Mouse (Mus musculus): Measurements from ENCODE around the gene B3gnt6. TPM values are rescaled to one million over a fixed set of nuclear protein-coding genes. Genes with fewer than 3 reads are reported as not detected.
A peak's percentile ranks its signal among the peaks of the same experiment; 100 is the strongest.

B3gnt6 gene
- polyA plus RNA-seq, 1 experiment: 5.1 TPM

GRCm38 (mm10) chr7:98158481-98158880 lies 40.8 kb downstream of the B3gnt6 start:
- 19% methylated on average over 8 of the region's 8 CpGs for WGBS
- TF ChIP-seq POLR2A (IDR thresholded peaks at IDR 0.05; ENCODE audit: low read depth, low read length) (no peak), CTCF (IDR thresholded peaks at IDR 0.05; ENCODE audit: extremely low read depth, insufficient read length, insufficient replicate concordance, low read depth, low read length) (no peak)
- H3K27me3 ChIP-seq (ENCODE audit: control insufficient read depth, insufficient read depth, low read length): no peaks in the 10 kb centered on the region
- peak overlapping the region; percentile 53 for H3K27ac ChIP-seq (ENCODE audit: insufficient read depth, low read depth, low read length)
- H3K4me1 ChIP-seq (ENCODE audit: control insufficient read depth, insufficient read depth, insufficient read length, low read length): peaks cover 47% of the 10 kb centered on the region
- H3K36me3 ChIP-seq (ENCODE audit: control insufficient read depth, insufficient read depth, low read length): no peaks in the 10 kb centered on the region
- H3K4me3 ChIP-seq (ENCODE audit: low read depth, low read length): peak overlapping the region; percentile 32; the same call in 1 of the 2 replicates

- Histone ChIP-seq H3K27me3 (ENCODE audit: control insufficient read depth, insufficient read depth, low read length) (no peaks in the 10 kb centered on the region), H3K4me3 (ENCODE audit: low read depth, low read length) (no peak overlapping the region), H3K36me3 (ENCODE audit: control insufficient read depth, insufficient read depth, low read length) (no peaks in the 10 kb centered on the region), H3K4me1 (ENCODE audit: control insufficient read depth, insufficient read depth, insufficient read length, low read length) (peaks cover 41% of the 10 kb centered on the region), H3K27ac (ENCODE audit: insufficient read depth, low read depth, low read length) (peak overlapping the region; percentile 53)
- TF ChIP-seq POLR2A (IDR thresholded peaks at IDR 0.05; ENCODE audit: low read depth, low read length) (no peak), CTCF (IDR thresholded peaks at IDR 0.05; ENCODE audit: extremely low read depth, insufficient read length, insufficient replicate concordance, low read depth, low read length) (no peak)
- 19% methylated on average over 5 of the region's 5 CpGs for WGBS
These were observed 41.5 kb downstream of the B3gnt6 start for GRCm38 (mm10) chr7:98157636-98158332.

- no peaks in the 10 kb centered on the region for H3K27me3 ChIP-seq (ENCODE audit: control insufficient read depth, insufficient read depth, low read length)
- H3K27ac ChIP-seq (ENCODE audit: insufficient read depth, low read depth, low read length): no peak overlapping the region
- WGBS: 68% methylated on average over 3 of the region's 3 CpGs
- no peaks in the 10 kb centered on the region for H3K36me3 ChIP-seq (ENCODE audit: control insufficient read depth, insufficient read depth, low read length)
- TF ChIP-seq POLR2A (IDR thresholded peaks at IDR 0.05; ENCODE audit: low read depth, low read length): no peak
- TF ChIP-seq CTCF (IDR thresholded peaks at IDR 0.05; ENCODE audit: extremely low read depth, insufficient read length, insufficient replicate concordance, low read depth, low read length): no peak
- peaks cover 29% of the 10 kb centered on the region for H3K4me1 ChIP-seq (ENCODE audit: control insufficient read depth, insufficient read depth, insufficient read length, low read length)
- H3K4me3 ChIP-seq (ENCODE audit: low read depth, low read length): no peak overlapping the region
These were observed 43.0 kb downstream of the B3gnt6 start for GRCm38 (mm10) chr7:98156280-98156665.

DNA sequence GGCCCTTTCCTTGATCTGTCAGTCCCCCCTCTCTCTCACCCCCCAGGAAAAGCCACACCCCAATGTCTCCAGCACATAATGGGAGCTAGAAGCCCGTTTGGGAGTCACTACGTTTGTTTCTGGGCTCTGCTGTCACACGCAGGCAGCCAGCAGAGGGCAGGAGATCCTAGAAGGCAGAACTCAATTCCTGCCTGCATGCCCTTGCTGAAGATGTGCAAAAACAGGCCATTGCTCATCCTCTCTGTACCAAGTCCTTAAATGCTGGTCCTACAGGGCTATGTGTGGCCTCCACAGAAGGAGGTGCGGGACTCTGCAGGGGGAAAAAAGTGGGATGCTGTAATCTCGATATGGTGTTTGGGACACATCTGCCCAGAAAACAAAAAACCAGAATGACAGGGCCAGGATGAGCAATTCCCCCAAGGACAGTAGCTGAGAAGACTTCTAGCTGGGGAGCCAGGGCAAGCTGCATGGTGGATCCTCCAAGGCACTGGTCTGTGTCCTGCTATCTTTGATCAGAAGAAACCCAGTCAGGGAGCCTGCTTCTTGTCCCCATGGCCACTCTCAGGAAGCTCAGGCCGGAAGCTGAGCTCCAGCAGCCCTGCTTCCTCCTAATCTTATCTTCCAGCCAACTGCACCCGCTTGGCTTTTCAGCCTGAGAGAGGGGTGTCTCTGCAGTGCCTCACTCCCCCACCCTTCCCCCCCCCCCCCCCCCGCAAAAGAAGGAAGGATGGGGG lies 43.6 kb downstream of the B3gnt6 start:
- H3K27me3 ChIP-seq (ENCODE audit: control insufficient read depth, insufficient read depth, low read length): no peaks in the 10 kb centered on the region
- TF ChIP-seq POLR2A (IDR thresholded peaks at IDR 0.05; ENCODE audit: low read depth, low read length) (no peak), CTCF (IDR thresholded peaks at IDR 0.05; ENCODE audit: extremely low read depth, insufficient read length, insufficient replicate concordance, low read depth, low read length) (peak; percentile 80)
- H3K36me3 ChIP-seq (ENCODE audit: control insufficient read depth, insufficient read depth, low read length): no peaks in the 10 kb centered on the region
- H3K27ac ChIP-seq (ENCODE audit: insufficient read depth, low read depth, low read length): no peak overlapping the region
- 31% methylated on average over 8 of the region's 8 CpGs for WGBS
- peaks cover 28% of the 10 kb centered on the region for H3K4me1 ChIP-seq (ENCODE audit: control insufficient read depth, insufficient read depth, insufficient read length, low read length)
- H3K4me3 ChIP-seq (ENCODE audit: low read depth, low read length): no peak overlapping the region

GRCm38 (mm10) chr7:98153892-98154291 lies 45.4 kb downstream of the B3gnt6 start:
- Histone ChIP-seq H3K4me1 (ENCODE audit: control insufficient read depth, insufficient read depth, insufficient read length, low read length) (peaks cover 18% of the 10 kb centered on the region; the same call in 1 of the 2 replicates), H3K27ac (ENCODE audit: insufficient read depth, low read depth, low read length) (no peak overlapping the region), H3K4me3 (ENCODE audit: low read depth, low read length) (no peak overlapping the region), H3K36me3 (ENCODE audit: control insufficient read depth, insufficient read depth, low read length) (no peaks in the 10 kb centered on the region), H3K27me3 (ENCODE audit: control insufficient read depth, insufficient read depth, low read length) (no peaks in the 10 kb centered on the region)
- no peak for TF ChIP-seq CTCF (IDR thresholded peaks at IDR 0.05; ENCODE audit: extremely low read depth, insufficient read length, insufficient replicate concordance, low read depth, low read length)
- 93% methylated on average over 5 of the region's 5 CpGs for whole genome bisulfite sequencing

- TF ChIP-seq POLR2A (IDR thresholded peaks at IDR 0.05; ENCODE audit: low read depth, low read length) (no peak), CTCF (IDR thresholded peaks at IDR 0.05; ENCODE audit: extremely low read depth, insufficient read length, insufficient replicate concordance, low read depth, low read length) (no peak)
- WGBS: 64% methylated on average over 3 of the region's 3 CpGs
- Histone ChIP-seq H3K27me3 (ENCODE audit: control insufficient read depth, insufficient read depth, low read length) (no peaks in the 10 kb centered on the region), H3K4me3 (ENCODE audit: low read depth, low read length) (no peak overlapping the region), H3K4me1 (ENCODE audit: control insufficient read depth, insufficient read depth, insufficient read length, low read length) (peaks cover 12% of the 10 kb centered on the region; the same call in 1 of the 2 replicates), H3K27ac (ENCODE audit: insufficient read depth, low read depth, low read length) (no peak overlapping the region), H3K36me3 (ENCODE audit: control insufficient read depth, insufficient read depth, low read length) (0 out of 2 replicates have a peak, but pooled peaks cover under 1% of the 10 kb centered on the region)
These were observed 45.9 kb downstream of the B3gnt6 start for GRCm38 (mm10) chr7:98153345-98153744.

- H3K36me3 ChIP-seq (ENCODE audit: control insufficient read depth, insufficient read depth, low read length): peaks cover 4% of the 10 kb centered on the region; the same call in 1 of the 2 replicates
- TF ChIP-seq POLR2A (IDR thresholded peaks at IDR 0.05; ENCODE audit: low read depth, low read length) (no peak), CTCF (IDR thresholded peaks at IDR 0.05; ENCODE audit: extremely low read depth, insufficient read length, insufficient replicate concordance, low read depth, low read length) (no peak)
- no peaks in the 10 kb centered on the region for H3K27me3 ChIP-seq (ENCODE audit: control insufficient read depth, insufficient read depth, low read length)
- H3K4me1 ChIP-seq (ENCODE audit: control insufficient read depth, insufficient read depth, insufficient read length, low read length): peaks cover 6% of the 10 kb centered on the region; the same call in 1 of the 2 replicates
- no peak overlapping the region for H3K27ac ChIP-seq (ENCODE audit: insufficient read depth, low read depth, low read length)
- no peak overlapping the region for H3K4me3 ChIP-seq (ENCODE audit: low read depth, low read length)
- WGBS: 89% methylated on average over 8 of the region's 8 CpGs
These were observed 46.9 kb downstream of the B3gnt6 start for GRCm38 (mm10) chr7:98152400-98152799.
